Mouse (Mus musculus) intestine, embryonic 16.5 days (tissue): ENCODE measurements around the gene Ppfia3. TPM values are rescaled to one million over a fixed set of nuclear protein-coding genes. Genes with fewer than 3 reads are reported as not detected.
A peak's percentile ranks its signal among the peaks of the same experiment; 100 is the strongest.

ENCODE experiments used
- ATAC-seq: fragments of 200-750 bp; cut with Nextera tagmentation; 2 replicates; pipeline ENCODE4 v1.8.0; 2017; ENCODE audit warnings: moderate TSS enrichment, moderate library complexity
- H3K27ac ChIP-seq: fragments of 300-500 bp; sonication (generic); 2 replicates; pipeline ENCODE4 v1.5.1; 2014; ENCODE audit warnings: mild to moderate bottlenecking, low read length
- H3K27me3 ChIP-seq: fragments of 300-500 bp; sonication (generic); replicated peaks from 2 replicates; pipeline ENCODE4 v1.6.1; 2014; ENCODE audit warnings: low read length, control low read depth, mixed read lengths; ENCODE audit not compliant: control insufficient read depth, insufficient read depth
- H3K36me3 ChIP-seq: fragments of 300-500 bp; sonication (generic); 2 replicates; pipeline ENCODE4 v1.6.1; 2014; ENCODE audit warnings: low read length, control low read depth; ENCODE audit not compliant: control insufficient read depth, insufficient read depth
- H3K4me1 ChIP-seq: fragments of 300-500 bp; sonication (generic); 2 replicates; pipeline ENCODE4 v1.6.1; 2014; ENCODE audit warnings: low read length, control low read depth, mixed read lengths; ENCODE audit not compliant: control insufficient read depth, insufficient read depth
- H3K4me2 ChIP-seq: fragments of 300-500 bp; sonication (generic); 2 replicates; pipeline ENCODE4 v1.6.1; 2014; ENCODE audit warnings: low read depth, low read length, control low read depth
- H3K4me3 ChIP-seq: fragments of 300-500 bp; sonication (generic); 2 replicates; pipeline ENCODE4 v1.5.1; 2014; ENCODE audit warnings: mild to moderate bottlenecking, low read length
- H3K9ac ChIP-seq: fragments of 300-500 bp; sonication (generic); 2 replicates; pipeline ENCODE4 v1.6.1; 2014; ENCODE audit warnings: low read depth, low read length
- H3K9me3 ChIP-seq: fragments of 300-500 bp; sonication (generic); 2 replicates; pipeline ENCODE4 v1.6.1; 2016; ENCODE audit warnings: low read length, control low read depth; ENCODE audit not compliant: control insufficient read depth
- WGBS: fragments of 180-500 bp; shearing (Covaris S2); extraction: QIAGEN DNeasy Blood & Tissue Kit; methylation state at CpG from one replicate; pipeline ENCODE4 v1.1.7; 2014; 5-methylcytosine and 5-hydroxymethylcytosine counted together
- polyA plus RNA-seq: library from polyadenylated mRNA; unstranded; fragments of >200 nt; fragmentation: Nextera tagmentation; extraction: Ambion mirVana; gene quantifications from 2 replicates; pipeline ENCODE4 v1.2.1, GENCODE M21; 2015

Gene Ppfia3
- polyA plus RNA-seq, 1 experiment from 2014 or later = 10.3 TPM

DNA sequence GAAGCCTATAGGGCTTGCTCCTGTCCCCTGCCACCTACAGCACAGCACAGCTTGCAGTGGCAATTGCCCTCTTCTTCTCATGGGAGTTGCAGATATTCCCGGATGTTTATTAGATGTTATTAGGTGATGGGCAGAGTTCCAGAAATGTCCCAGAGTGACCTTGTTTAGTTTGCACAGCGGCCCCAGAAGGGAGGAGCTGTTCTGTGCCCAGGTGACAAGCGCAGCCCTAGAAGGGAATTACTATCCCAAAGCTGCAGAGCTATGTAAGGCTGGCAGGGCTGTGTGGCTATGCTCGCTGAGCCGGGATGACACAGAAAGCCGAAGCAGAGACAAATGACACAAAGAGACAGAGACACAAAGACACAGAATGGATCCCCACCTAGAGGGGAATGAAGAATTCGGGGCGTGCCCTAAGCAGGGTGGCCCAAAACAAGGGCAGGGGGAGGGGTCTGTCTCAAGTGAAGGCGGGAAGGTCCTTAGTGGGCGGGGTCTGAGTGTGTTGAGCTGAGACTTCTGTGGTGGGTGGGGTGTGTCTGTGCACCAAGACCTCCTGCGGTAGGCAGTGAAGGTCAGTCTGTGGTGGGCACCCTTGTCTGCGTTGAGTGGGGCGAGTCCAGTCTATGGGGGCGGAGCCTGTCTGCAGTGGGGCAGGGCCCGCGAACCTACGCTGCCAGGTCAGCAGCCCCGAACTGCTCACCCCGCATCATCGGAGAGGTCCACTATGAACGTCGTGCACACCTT lies 34.0 kb downstream of the Ppfia3 start:
- Histone ChIP-seq H3K4me1 (peaks cover 31% of the 10 kb centered on the region), H3K4me3 (peak overlapping the region; percentile 67), H3K27ac (peak overlapping the region; percentile 88), H3K9ac (peak overlapping the region; percentile 78), H3K27me3 (no peaks in the 10 kb centered on the region), H3K4me2 (peak overlapping the region; percentile 87), H3K9me3 (no peaks in the 10 kb centered on the region), H3K36me3 (no peaks in the 10 kb centered on the region)
- peak; percentile 73 for ATAC-seq
- WGBS = 1% methylated on average over 22 of the region's 22 CpGs

DNA sequence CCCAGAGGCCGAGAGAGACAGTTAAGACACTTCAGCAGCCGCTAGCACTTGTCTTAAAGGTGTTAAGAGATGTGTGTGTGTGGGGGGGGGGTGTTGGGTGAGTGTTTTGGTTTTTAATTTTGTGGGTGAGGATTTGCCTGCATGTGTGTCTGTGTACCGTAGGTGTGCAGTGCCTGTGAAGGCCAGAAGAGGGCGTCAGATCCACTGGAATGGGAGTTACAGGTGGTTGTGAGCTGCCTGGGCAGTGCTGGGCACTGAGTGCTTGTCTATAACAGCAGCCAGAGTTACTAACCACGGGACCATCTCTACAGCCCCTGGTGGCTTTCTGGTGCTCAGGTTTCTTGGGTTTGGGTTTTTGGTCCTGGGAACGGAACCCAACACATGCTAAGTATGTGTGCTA lies 35.3 kb downstream of the Ppfia3 start:
- Histone ChIP-seq H3K4me3 (no peak overlapping the region), H3K9me3 (no peaks in the 10 kb centered on the region), H3K4me1 (peaks cover 25% of the 10 kb centered on the region), H3K27me3 (no peaks in the 10 kb centered on the region), H3K4me2 (no peak overlapping the region), H3K27ac (no peak overlapping the region), H3K9ac (no peak overlapping the region), H3K36me3 (peaks cover 7% of the 10 kb centered on the region)
- no peak for ATAC-seq
- WGBS = 88% methylated on average over 6 of the region's 6 CpGs

DNA sequence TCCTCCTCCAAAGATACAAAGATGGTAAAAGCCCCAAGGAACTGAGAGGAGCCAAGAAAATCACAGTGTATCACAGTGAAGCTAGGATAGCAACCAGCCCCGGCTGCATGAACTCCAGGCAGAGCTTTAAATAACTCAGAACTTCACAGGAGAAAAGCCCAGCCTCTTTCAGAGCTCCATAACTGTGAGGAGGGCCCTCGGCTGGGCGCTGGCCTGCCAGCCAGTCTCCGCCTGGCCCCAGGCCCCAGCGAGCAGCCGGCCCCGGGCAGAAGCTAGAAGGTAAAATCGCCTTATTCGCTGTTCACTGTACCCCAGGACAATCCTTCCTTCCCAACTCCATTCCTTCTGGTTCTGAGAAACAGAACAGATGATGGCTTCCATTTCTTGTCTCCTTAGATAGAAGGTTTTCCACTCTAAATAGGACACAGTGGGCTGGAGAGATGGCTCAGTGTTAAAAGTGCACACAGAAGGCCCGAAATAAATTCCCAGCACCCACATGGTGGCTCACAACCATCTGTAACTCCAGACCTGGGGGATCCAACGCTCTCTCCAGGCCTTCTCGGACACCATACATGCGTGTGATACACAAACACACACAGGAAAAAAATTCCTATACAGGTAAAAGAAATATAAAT lies 37.9 kb downstream of the Ppfia3 start:
- no peak overlapping the region for H3K4me2 ChIP-seq
- WGBS = 78% methylated on average over 13 of the region's 13 CpGs
- no peak overlapping the region for H3K9ac ChIP-seq
- H3K36me3 ChIP-seq = peaks cover 22% of the 10 kb centered on the region
- no peak overlapping the region for H3K4me3 ChIP-seq
- H3K27ac ChIP-seq = no peak overlapping the region
- H3K9me3 ChIP-seq = no peaks in the 10 kb centered on the region
- no peak for ATAC-seq
- no peaks in the 10 kb centered on the region for H3K27me3 ChIP-seq
- H3K4me1 ChIP-seq = peaks cover 12% of the 10 kb centered on the region

DNA sequence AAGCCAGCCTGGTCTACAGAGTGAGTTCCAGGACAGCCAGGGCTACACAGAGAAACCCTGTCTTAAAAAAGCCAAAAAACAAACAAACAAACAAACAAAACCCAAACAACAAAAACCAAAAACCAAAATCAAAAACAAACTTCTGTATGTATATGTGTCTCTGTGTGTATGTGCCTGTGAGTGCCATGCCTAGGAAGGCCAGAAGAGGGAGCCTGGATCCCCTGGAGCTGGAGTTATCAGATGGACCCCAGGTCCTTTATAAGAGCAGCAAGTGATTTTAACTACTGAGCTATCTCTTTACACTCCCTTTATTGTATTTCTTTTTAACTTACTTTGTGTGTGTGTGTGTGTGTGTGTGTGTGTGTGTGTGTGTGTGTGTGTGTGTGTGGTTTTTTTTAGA lies 41.0 kb downstream of the Ppfia3 start:
- no peak for ATAC-seq
- Histone ChIP-seq H3K4me1 (no peaks in the 10 kb centered on the region), H3K27me3 (no peaks in the 10 kb centered on the region), H3K27ac (no peak overlapping the region), H3K36me3 (peaks cover 25% of the 10 kb centered on the region), H3K9ac (no peak overlapping the region), H3K4me2 (no peak overlapping the region), H3K4me3 (no peak overlapping the region), H3K9me3 (no peaks in the 10 kb centered on the region)

DNA sequence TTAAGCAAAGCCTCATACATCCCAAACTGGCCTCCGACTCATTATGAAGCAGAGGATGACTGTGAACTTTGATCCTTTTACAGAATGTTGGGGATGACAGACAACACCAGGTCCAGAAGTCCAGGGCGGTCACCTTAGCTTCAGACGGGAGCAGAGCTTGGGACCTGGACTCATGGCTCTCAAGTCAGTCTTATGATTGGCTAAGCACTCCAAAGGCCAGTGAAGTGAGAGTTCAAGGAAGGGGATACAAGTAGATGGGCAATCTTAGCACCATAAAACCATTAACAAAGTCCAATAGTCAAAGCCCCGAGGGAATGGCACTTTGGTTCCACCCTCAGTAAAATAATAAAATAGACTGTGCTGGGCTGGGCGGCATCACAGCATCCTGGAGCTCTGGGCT lies 43.8 kb downstream of the Ppfia3 start:
- Histone ChIP-seq H3K27me3 (no peaks in the 10 kb centered on the region), H3K4me2 (no peak overlapping the region), H3K4me1 (no peaks in the 10 kb centered on the region), H3K27ac (peak overlapping the region; percentile 57), H3K9ac (no peak overlapping the region), H3K4me3 (no peak overlapping the region), H3K36me3 (peaks cover 25% of the 10 kb centered on the region), H3K9me3 (no peaks in the 10 kb centered on the region)
- 52% methylated on average over 5 of the region's 5 CpGs for WGBS
- ATAC-seq = peak; percentile 96

DNA sequence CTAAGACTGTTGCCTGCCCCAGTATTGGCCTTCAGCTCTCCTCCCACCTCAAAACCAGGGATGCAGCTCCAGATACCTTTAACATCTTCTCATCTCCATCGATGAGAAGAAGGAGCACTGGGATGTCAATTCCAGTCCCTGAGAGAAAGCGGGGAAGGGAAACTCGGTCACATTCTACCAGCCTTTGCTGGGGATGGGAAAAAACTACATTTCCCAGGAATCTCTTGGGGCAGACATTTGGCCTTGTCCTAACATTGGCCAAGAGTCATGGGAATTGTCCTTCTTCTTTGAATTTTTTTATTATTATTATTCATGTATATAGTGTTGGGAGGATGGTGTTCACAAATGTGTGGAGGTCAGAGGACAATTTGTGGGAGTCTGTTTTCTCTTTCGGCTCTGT lies 44.6 kb downstream of the Ppfia3 start:
- H3K27ac ChIP-seq = no peak overlapping the region
- WGBS = 89% methylated on average over 4 of the region's 4 CpGs
- H3K4me2 ChIP-seq = no peak overlapping the region
- H3K36me3 ChIP-seq = peaks cover 25% of the 10 kb centered on the region
- no peak overlapping the region for H3K4me3 ChIP-seq
- ATAC-seq = no peak
- no peak overlapping the region for H3K9ac ChIP-seq
- H3K27me3 ChIP-seq = no peaks in the 10 kb centered on the region
- H3K4me1 ChIP-seq = no peaks in the 10 kb centered on the region
- no peaks in the 10 kb centered on the region for H3K9me3 ChIP-seq

DNA sequence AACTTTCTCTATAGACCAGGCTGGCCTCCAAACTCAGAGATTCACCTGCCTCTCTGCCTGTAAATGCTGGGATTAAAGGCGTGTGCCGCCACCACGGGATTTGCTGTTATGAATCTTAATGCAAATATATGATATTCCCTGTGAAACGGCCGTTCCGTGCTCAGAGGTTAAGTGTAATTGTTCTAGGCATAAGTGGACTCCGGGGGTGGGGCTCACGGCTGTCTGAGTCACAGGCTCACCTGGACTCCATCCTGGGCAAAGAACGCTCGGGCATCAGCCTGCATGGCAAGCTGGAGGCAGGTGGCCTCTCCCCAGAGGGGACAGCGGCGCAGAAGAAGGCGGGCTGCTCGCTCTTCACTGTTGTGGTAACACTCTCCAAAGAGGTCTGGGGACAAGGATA lies 50.3 kb downstream of the Ppfia3 start:
- H3K27me3 ChIP-seq = no peaks in the 10 kb centered on the region
- H3K27ac ChIP-seq = no peak overlapping the region
- H3K36me3 ChIP-seq = no peaks in the 10 kb centered on the region
- WGBS = 82% methylated on average over 14 of the region's 14 CpGs
- ATAC-seq = peak; percentile 61
- no peak overlapping the region for H3K4me2 ChIP-seq
- no peak overlapping the region for H3K9ac ChIP-seq
- H3K4me1 ChIP-seq = peaks cover 10% of the 10 kb centered on the region; the same call in 1 of the 2 replicates
- no peak overlapping the region for H3K4me3 ChIP-seq
- H3K9me3 ChIP-seq = no peaks in the 10 kb centered on the region

DNA sequence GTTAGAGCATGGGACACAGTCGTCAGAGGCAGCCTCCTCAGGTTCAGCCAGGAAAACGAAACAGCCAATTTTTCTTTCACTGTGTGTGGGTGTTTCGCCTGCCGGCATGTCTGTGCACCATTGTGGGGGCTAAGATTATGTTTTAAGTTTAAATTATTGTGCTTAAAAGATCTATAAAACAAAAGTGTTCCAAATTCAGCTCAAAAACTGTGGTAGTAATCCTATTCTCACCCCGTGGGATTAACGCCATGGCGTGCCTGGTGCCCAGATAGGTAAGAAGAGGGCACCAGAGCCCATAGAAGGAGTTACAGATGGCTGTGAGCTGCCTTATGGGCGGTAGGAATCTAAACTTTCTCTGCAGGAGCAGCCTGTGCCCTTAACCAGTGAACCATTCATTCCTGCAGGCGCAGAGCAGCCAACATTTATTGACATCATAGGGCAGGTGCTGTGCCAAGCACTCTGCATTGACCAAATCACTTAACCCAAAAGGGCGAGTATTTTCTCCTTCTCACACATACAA lies 51.6 kb downstream of the Ppfia3 start:
- no peaks in the 10 kb centered on the region for H3K9me3 ChIP-seq
- no peak overlapping the region for H3K9ac ChIP-seq
- no peak overlapping the region for H3K4me3 ChIP-seq
- no peak overlapping the region for H3K4me2 ChIP-seq
- peaks cover 10% of the 10 kb centered on the region; the same call in 1 of the 2 replicates for H3K4me1 ChIP-seq
- ATAC-seq = no peak
- no peaks in the 10 kb centered on the region for H3K36me3 ChIP-seq
- H3K27me3 ChIP-seq = no peaks in the 10 kb centered on the region
- WGBS = 89% methylated on average over 10 of the region's 10 CpGs
- no peak overlapping the region for H3K27ac ChIP-seq

DNA sequence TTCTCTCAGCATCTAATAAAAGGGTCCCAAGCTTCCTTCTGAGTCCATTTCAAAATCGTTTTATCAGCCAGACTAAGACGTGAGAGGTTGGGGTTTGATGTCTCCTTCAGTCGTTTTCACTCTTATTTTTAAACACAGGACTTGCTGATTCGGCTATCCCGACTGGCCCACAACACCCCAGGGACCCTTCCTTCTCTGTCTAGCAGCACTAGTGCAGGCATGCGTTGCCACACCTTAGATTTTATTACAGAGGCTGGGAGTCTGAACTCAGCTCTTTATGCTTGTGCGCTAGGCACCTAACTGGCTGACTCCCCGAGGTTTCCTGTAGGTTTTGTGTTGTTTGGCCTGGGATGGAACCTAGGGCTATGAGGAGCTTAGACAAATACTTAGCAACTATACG lies 53.3 kb downstream of the Ppfia3 start:
- Histone ChIP-seq H3K27me3 (no peaks in the 10 kb centered on the region), H3K36me3 (no peaks in the 10 kb centered on the region), H3K4me1 (peaks cover 10% of the 10 kb centered on the region; the same call in 1 of the 2 replicates), H3K4me3 (no peak overlapping the region), H3K9me3 (no peaks in the 10 kb centered on the region), H3K9ac (0 out of 2 replicates have a peak overlapping the region, but pooled peaks have one; percentile 11), H3K4me2 (no peak overlapping the region), H3K27ac (peak overlapping the region; percentile 58)
- WGBS = 23% methylated on average over 9 of the region's 9 CpGs
- ATAC-seq = peak; percentile 59
